Mouse (Mus musculus) kidney, embryonic 15.5 days (tissue): ENCODE results near the gene Carmil3. TPM values are rescaled to one million over a fixed set of nuclear protein-coding genes. Genes with fewer than 3 reads are reported as not detected.
A peak's percentile ranks its signal among the peaks of the same experiment; 100 is the strongest.

Experiments
- ATAC-seq: fragments of 200-750 bp; cut with Nextera tagmentation; replicated peaks from 2 replicates; pipeline ENCODE4 v1.8.0; 2017; ENCODE audit warnings: moderate TSS enrichment; ENCODE audit not compliant: low FRiP score
- H3K27ac ChIP-seq: fragments of 300-500 bp; sonication (generic); 2 replicates; pipeline ENCODE4 v1.5.1; 2015; ENCODE audit warnings: mild to moderate bottlenecking, inconsistent platforms
- H3K27me3 ChIP-seq: fragments of 300-500 bp; sonication (generic); 2 replicates; pipeline ENCODE4 v1.6.1; 2015; ENCODE audit warnings: inconsistent platforms
- H3K36me3 ChIP-seq: fragments of 300-500 bp; sonication (generic); 2 replicates; pipeline ENCODE4 v1.6.1; 2015; ENCODE audit warnings: inconsistent platforms
- H3K4me1 ChIP-seq: fragments of 300-500 bp; sonication (generic); 2 replicates; pipeline ENCODE4 v1.6.1; 2015; ENCODE audit warnings: inconsistent platforms
- H3K4me2 ChIP-seq: fragments of 300-500 bp; sonication (generic); 2 replicates; pipeline ENCODE4 v1.6.1; 2015; ENCODE audit warnings: moderate library complexity, mild to moderate bottlenecking, inconsistent platforms
- H3K4me3 ChIP-seq: fragments of 300-500 bp; sonication (generic); replicated peaks from 2 replicates; pipeline ENCODE4 v1.5.1; 2015; ENCODE audit warnings: mild to moderate bottlenecking, inconsistent platforms
- H3K9ac ChIP-seq: fragments of 300-500 bp; sonication (generic); 2 replicates; pipeline ENCODE4 v1.6.1; 2015; ENCODE audit warnings: mild to moderate bottlenecking, inconsistent platforms
- H3K9me3 ChIP-seq: fragments of 300-500 bp; sonication (generic); replicated peaks from 2 replicates; pipeline ENCODE4 v1.6.1; 2016; ENCODE audit warnings: inconsistent platforms
- WGBS: fragments of 180-500 bp; shearing (Covaris S2); methylation state at CpG from one replicate; pipeline ENCODE4 v1.1.7; 2015; ENCODE audit warnings: mixed read lengths; 5-methylcytosine and 5-hydroxymethylcytosine counted together
- polyA plus RNA-seq: library from polyadenylated mRNA; unstranded; fragments of >200 nt; fragmentation: Nextera tagmentation; extraction: Ambion mirVana; gene quantifications from 2 replicates; pipeline ENCODE4 v1.2.1, GENCODE M21; 2015

Gene Carmil3
- polyA plus RNA-seq, 1 experiment from 2014 or later, result 2.9 TPM

- Histone ChIP-seq H3K4me2 (peak overlapping the region; percentile 96), H3K27ac (no peak overlapping the region), H3K9ac (peak overlapping the region; percentile 45), H3K9me3 (no peaks in the 10 kb centered on the region), H3K4me3 (peak overlapping the region; percentile 49), H3K27me3 (peaks cover 69% of the 10 kb centered on the region), H3K36me3 (no peaks in the 10 kb centered on the region), H3K4me1 (peaks cover 12% of the 10 kb centered on the region)
- ATAC-seq, result peak; percentile 62
- under 1% methylated on average over 61 of the region's 61 CpGs for WGBS
These were observed 30.3 kb downstream of the Carmil3 start for GRCm38 (mm10) chr14:55520451-55521361.

GRCm38 (mm10) chr14:55524062-55524461, 33.6 kb downstream of the Carmil3 start:
- Histone ChIP-seq H3K36me3 (no peaks in the 10 kb centered on the region), H3K27ac (no peak overlapping the region), H3K9me3 (no peaks in the 10 kb centered on the region), H3K4me2 (no peak overlapping the region), H3K4me1 (peaks cover 12% of the 10 kb centered on the region), H3K4me3 (no peak overlapping the region), H3K9ac (no peak overlapping the region), H3K27me3 (peaks cover 57% of the 10 kb centered on the region)
- WGBS, result 62% methylated on average over 4 of the region's 4 CpGs
- no peak for ATAC-seq

GRCm38 (mm10) chr14:55524785-55525184, 34.3 kb downstream of the Carmil3 start, which contains the start of gene Nrl:
Gene Nrl, minus strand, starts transcription at chr14:55524981.
- H3K4me3 ChIP-seq, result no peak within 1 kb of the TSS
- WGBS, result 21% methylated on average over 8 of the region's 8 CpGs

GRCm38 (mm10) chr14:55526674-55527073, 36.2 kb downstream of the Carmil3 start:
- Histone ChIP-seq H3K4me3 (no peak overlapping the region), H3K4me1 (no peaks in the 10 kb centered on the region), H3K9ac (no peak overlapping the region), H3K9me3 (no peaks in the 10 kb centered on the region), H3K36me3 (no peaks in the 10 kb centered on the region), H3K27ac (no peak overlapping the region), H3K27me3 (peaks cover 47% of the 10 kb centered on the region), H3K4me2 (no peak overlapping the region)
- no peak for ATAC-seq
- 84% methylated on average over 2 of the region's 2 CpGs for WGBS

More at GRCm38 (mm10) chr14:55524785-55525184, 34.3 kb downstream of the Carmil3 start, which contains the start of gene Nrl:
- no peak for ATAC-seq
- peaks cover 12% of the 10 kb centered on the region for H3K4me1 ChIP-seq
- no peak within 1 kb of the TSS for H3K27ac ChIP-seq
- H3K9ac ChIP-seq, result no peak within 1 kb of the TSS
- H3K36me3 ChIP-seq, result no peaks in the 10 kb centered on the region
- no peaks in the 10 kb centered on the region for H3K9me3 ChIP-seq
- no peak within 1 kb of the TSS for H3K4me2 ChIP-seq
- peaks cover 58% of the 10 kb centered on the region for H3K27me3 ChIP-seq

- 20% methylated on average over 3 of the region's 3 CpGs for whole genome bisulfite sequencing
- no peak for ATAC-seq
- H3K9ac ChIP-seq, result no peak overlapping the region
- H3K9me3 ChIP-seq, result no peaks in the 10 kb centered on the region
- H3K36me3 ChIP-seq, result no peaks in the 10 kb centered on the region
- H3K27me3 ChIP-seq, result peaks cover 34% of the 10 kb centered on the region; the same call in 1 of the 2 replicates
- H3K27ac ChIP-seq, result no peak overlapping the region
- no peaks in the 10 kb centered on the region for H3K4me1 ChIP-seq
- H3K4me3 ChIP-seq, result no peak overlapping the region
- no peak overlapping the region for H3K4me2 ChIP-seq
These were observed 37.5 kb downstream of the Carmil3 start for GRCm38 (mm10) chr14:55527940-55528339.

GRCm38 (mm10) chr14:55536116-55536745, 45.8 kb downstream of the Carmil3 start:
- ATAC-seq, result no peak
- WGBS, result 54% methylated on average over 6 of the region's 6 CpGs
- Histone ChIP-seq H3K9ac (no peak overlapping the region), H3K9me3 (no peaks in the 10 kb centered on the region), H3K27ac (no peak overlapping the region), H3K4me2 (no peak overlapping the region), H3K36me3 (no peaks in the 10 kb centered on the region), H3K4me1 (peaks cover 13% of the 10 kb centered on the region), H3K4me3 (no peak overlapping the region), H3K27me3 (no peaks in the 10 kb centered on the region)

GRCm38 (mm10) chr14:55540067-55540786, 49.8 kb downstream of the Carmil3 start, which contains the start of gene Pck2:
Gene Pck2, plus strand, starts transcription at chr14:55540266.
- peak; percentile 97 for ATAC-seq
- peak within 1 kb of the TSS; percentile 94 for H3K27ac ChIP-seq
- peaks cover 29% of the 10 kb centered on the region for H3K36me3 ChIP-seq
- peak within 1 kb of the TSS; percentile 68 for H3K9ac ChIP-seq
- H3K4me1 ChIP-seq, result peaks cover 19% of the 10 kb centered on the region
- WGBS, result under 1% methylated on average over 32 of the region's 32 CpGs
- no peaks in the 10 kb centered on the region for H3K9me3 ChIP-seq
- H3K4me3 ChIP-seq, result peak within 1 kb of the TSS; percentile 65
- peak within 1 kb of the TSS; percentile 76 for H3K4me2 ChIP-seq
- H3K27me3 ChIP-seq, result no peaks in the 10 kb centered on the region

- peak; percentile 27 for ATAC-seq
- Histone ChIP-seq H3K27ac (peak overlapping the region; percentile 94), H3K27me3 (no peaks in the 10 kb centered on the region), H3K4me1 (peaks cover 19% of the 10 kb centered on the region), H3K9ac (peak overlapping the region; percentile 68), H3K4me3 (peak overlapping the region; percentile 65), H3K9me3 (no peaks in the 10 kb centered on the region), H3K36me3 (peaks cover 35% of the 10 kb centered on the region), H3K4me2 (peak overlapping the region; percentile 76)
- 4% methylated on average over 10 of the region's 10 CpGs for WGBS
These were observed 50.4 kb downstream of the Carmil3 start for GRCm38 (mm10) chr14:55540787-55541321.

GRCm38 (mm10) chr14:55542268-55542667, 51.8 kb downstream of the Carmil3 start:
- H3K4me1 ChIP-seq, result peaks cover 19% of the 10 kb centered on the region
- WGBS, result 96% methylated on average over 12 of the region's 12 CpGs
- H3K9ac ChIP-seq, result no peak overlapping the region
- no peak overlapping the region for H3K4me2 ChIP-seq
- no peaks in the 10 kb centered on the region for H3K27me3 ChIP-seq
- ATAC-seq, result no peak
- no peaks in the 10 kb centered on the region for H3K9me3 ChIP-seq
- no peak overlapping the region for H3K4me3 ChIP-seq
- H3K27ac ChIP-seq, result no peak overlapping the region
- peaks cover 47% of the 10 kb centered on the region for H3K36me3 ChIP-seq

GRCm38 (mm10) chr14:55544334-55544733, 53.9 kb downstream of the Carmil3 start:
- H3K27me3 ChIP-seq, result no peaks in the 10 kb centered on the region
- H3K4me2 ChIP-seq, result no peak overlapping the region
- no peak for ATAC-seq
- H3K27ac ChIP-seq, result no peak overlapping the region
- H3K4me1 ChIP-seq, result peaks cover 19% of the 10 kb centered on the region
- no peak overlapping the region for H3K9ac ChIP-seq
- no peak overlapping the region for H3K4me3 ChIP-seq
- no peaks in the 10 kb centered on the region for H3K9me3 ChIP-seq
- 83% methylated on average over 9 of the region's 9 CpGs for WGBS
- peaks cover 68% of the 10 kb centered on the region for H3K36me3 ChIP-seq

- H3K27me3 ChIP-seq, result no peaks in the 10 kb centered on the region
- WGBS, result 93% methylated on average over 6 of the region's 6 CpGs
- no peak overlapping the region for H3K9ac ChIP-seq
- no peak for ATAC-seq
- peaks cover 55% of the 10 kb centered on the region for H3K36me3 ChIP-seq
- H3K4me3 ChIP-seq, result no peak overlapping the region
- H3K27ac ChIP-seq, result no peak overlapping the region
- no peaks in the 10 kb centered on the region for H3K9me3 ChIP-seq
- no peaks in the 10 kb centered on the region for H3K4me1 ChIP-seq
- H3K4me2 ChIP-seq, result no peak overlapping the region
These were observed 59.7 kb downstream of the Carmil3 start for GRCm38 (mm10) chr14:55550191-55550590.
